Mouse (Mus musculus) lung, adult 2 months (tissue): ENCODE data around the gene Lrrc3c.

ENCODE experiments used
- CTCF ChIP-seq: fragments of 200-500 bp; IDR thresholded peaks from 2 replicates; pipeline ENCODE4 v1.5.1; 2011; ENCODE audit warnings: mild to moderate bottlenecking, low read length, control low read depth; ENCODE audit not compliant: insufficient read depth
- POLR2A ChIP-seq: fragments of 200-500 bp; IDR thresholded peaks from 2 replicates; pipeline ENCODE4 v1.6.1; 2011; ENCODE audit warnings: low read depth, mild to moderate bottlenecking, control low read depth, low read length, borderline replicate concordance; ENCODE audit errors: extremely low read depth

DNA sequence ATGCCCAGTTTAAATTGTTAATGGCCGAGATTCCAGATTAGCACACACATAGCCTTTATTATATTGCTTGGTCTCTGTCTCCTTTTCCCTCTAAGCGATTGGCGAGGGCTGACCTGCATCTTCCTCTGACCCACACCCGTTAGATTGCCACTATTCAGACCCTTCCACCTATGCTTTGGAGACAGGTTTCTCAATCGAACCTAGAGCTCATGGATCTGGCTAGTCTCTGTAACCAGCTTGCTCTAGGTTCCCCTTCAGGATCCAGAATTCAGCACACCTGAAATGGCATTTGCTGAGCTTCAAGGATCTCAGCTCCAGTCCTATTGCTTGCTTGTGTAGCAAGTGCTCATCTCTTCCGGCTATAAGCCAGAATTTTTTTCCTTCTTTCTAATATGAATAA lies 28.6 kb upstream of the Lrrc3c start:
- TF ChIP-seq POLR2A (no peak), CTCF (no peak)
